Mouse (Mus musculus) forebrain, embryonic 12.5 days (tissue): Measurements from ENCODE around the gene Ppp1r12a. TPM values are rescaled to one million over a fixed set of nuclear protein-coding genes. Genes with fewer than 3 reads are reported as not detected.
A peak's percentile ranks its signal among the peaks of the same experiment; 100 is the strongest.

Experiments used
- ATAC-seq: fragments of 200-750 bp; cut with Nextera tagmentation; 2 replicates; pipeline ENCODE4 v1.8.0; 2017; ENCODE audit warnings: moderate TSS enrichment; ENCODE audit not compliant: low FRiP score
- H3K27ac ChIP-seq: fragments of 300-500 bp; sonication (generic); 2 replicates; pipeline ENCODE4 v1.5.1; 2016; ENCODE audit warnings: mild to moderate bottlenecking
- H3K27me3 ChIP-seq: fragments of 300-500 bp; sonication (generic); 2 replicates; pipeline ENCODE4 v1.6.1; 2016; ENCODE audit warnings: mild to moderate bottlenecking
- H3K36me3 ChIP-seq: fragments of 300-500 bp; sonication (generic); replicated peaks from 2 replicates; pipeline ENCODE4 v1.6.1; 2016; ENCODE audit warnings: mild to moderate bottlenecking
- H3K4me1 ChIP-seq: fragments of 300-500 bp; sonication (generic); 2 replicates; pipeline ENCODE4 v1.6.1; 2016
- H3K4me2 ChIP-seq: fragments of 300-500 bp; sonication (generic); 2 replicates; pipeline ENCODE4 v1.6.1; 2016; ENCODE audit warnings: mild to moderate bottlenecking, moderate library complexity
- H3K4me3 ChIP-seq: fragments of 300-500 bp; sonication (generic); replicated peaks from 2 replicates; pipeline ENCODE4 v1.5.1; 2016; ENCODE audit warnings: mild to moderate bottlenecking
- H3K9ac ChIP-seq: fragments of 300-500 bp; sonication (generic); 2 replicates; pipeline ENCODE4 v1.6.1; 2016; ENCODE audit warnings: mild to moderate bottlenecking
- H3K9me3 ChIP-seq: fragments of 300-500 bp; sonication (generic); 2 replicates; pipeline ENCODE4 v1.6.1; 2016
- WGBS: fragments of 180-500 bp; shearing (Covaris S2); methylation state at CpG from one replicate; pipeline ENCODE4 v1.1.7; 2016; 5-methylcytosine and 5-hydroxymethylcytosine counted together
- polyA plus RNA-seq: library from polyadenylated mRNA; unstranded; fragments of >200 nt; fragmentation: Nextera tagmentation; extraction: Ambion mirVana; gene quantifications from 2 replicates; pipeline ENCODE4 v1.2.1, GENCODE M21; 2016

Gene Ppp1r12a
- polyA plus RNA-seq, 1 experiment from 2014 or later: 84.7 TPM

DNA sequence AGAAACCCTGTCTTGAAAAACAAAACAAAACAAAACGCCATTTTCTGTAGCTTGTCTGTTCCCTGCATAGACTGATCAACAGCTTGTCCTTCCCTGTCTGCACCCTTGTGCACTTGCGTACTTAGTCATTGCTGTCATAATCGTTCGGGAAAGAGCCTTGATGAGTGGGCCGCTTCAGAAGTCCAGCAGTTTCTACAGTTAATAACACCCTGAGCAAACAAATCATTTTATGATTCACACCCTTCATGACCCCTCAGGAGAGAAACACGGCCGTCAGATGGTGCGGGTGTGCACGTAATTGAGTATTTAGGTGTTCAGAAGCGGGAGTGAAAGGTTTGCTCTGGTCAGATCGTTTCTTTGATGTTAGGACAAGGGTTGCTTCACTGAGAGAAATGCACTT is 137.8 kb downstream of the Ppp1r12a start:
- H3K9me3 ChIP-seq: no peaks in the 10 kb centered on the region
- 83% methylated on average over 11 of the region's 11 CpGs for WGBS

DNA sequence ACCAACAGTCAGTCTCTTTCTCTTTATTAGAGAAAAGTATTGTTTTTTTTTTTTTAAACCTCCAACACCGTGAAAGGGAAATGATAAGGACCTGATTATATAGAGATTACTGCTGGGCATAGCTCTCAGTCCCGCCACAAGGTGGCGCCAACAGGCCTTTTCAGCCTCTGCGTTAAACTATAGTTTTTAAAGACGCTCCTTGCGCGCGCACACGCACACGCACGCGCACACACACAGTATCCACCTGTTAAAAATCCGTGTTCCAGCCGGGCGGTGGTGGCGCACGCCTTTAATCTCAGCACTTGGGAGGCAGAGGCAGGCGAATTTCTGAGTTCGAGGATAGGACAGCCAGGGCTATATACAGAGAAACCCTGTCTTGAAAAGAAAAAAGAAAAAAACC is 138.8 kb downstream of the Ppp1r12a start:
- no peaks in the 10 kb centered on the region for H3K4me1 ChIP-seq
- peak overlapping the region; percentile 14; the same call in 1 of the 2 replicates for H3K4me3 ChIP-seq
- H3K36me3 ChIP-seq: no peaks in the 10 kb centered on the region
- H3K4me2 ChIP-seq: peak overlapping the region; percentile 38
- WGBS: 14% methylated on average over 19 of the region's 19 CpGs
- no peak overlapping the region for H3K27ac ChIP-seq
- H3K9me3 ChIP-seq: no peaks in the 10 kb centered on the region
- no peak overlapping the region for H3K9ac ChIP-seq
- H3K27me3 ChIP-seq: no peaks in the 10 kb centered on the region
- peak; percentile 68 for ATAC-seq

More for the DNA sequence above, 137.8 kb downstream of the Ppp1r12a start:
- Histone ChIP-seq H3K27ac (no peak overlapping the region), H3K9ac (no peak overlapping the region), H3K27me3 (no peaks in the 10 kb centered on the region), H3K4me3 (no peak overlapping the region), H3K4me2 (no peak overlapping the region), H3K36me3 (no peaks in the 10 kb centered on the region), H3K4me1 (no peaks in the 10 kb centered on the region)
- ATAC-seq: no peak

DNA sequence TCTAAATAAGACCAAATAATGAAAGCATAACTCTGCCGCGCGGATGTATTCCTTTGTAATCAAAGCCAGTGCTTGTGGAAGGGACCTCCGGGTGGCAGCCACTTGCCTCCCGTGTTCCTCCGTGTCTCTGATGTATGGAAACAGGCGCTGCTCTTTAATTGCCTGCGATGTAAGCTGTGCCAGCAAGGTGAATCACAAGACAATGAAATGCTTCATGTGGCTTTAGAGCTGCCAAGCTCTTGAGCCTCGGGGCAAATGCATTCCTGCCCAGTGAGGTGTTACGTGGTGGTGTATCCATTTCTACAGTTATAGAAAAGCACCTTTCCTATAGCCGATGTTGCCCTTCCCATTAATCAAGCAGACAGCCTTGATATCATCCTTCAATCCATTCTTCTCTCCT is 145.8 kb downstream of the Ppp1r12a start:
- WGBS: 70% methylated on average over 11 of the region's 11 CpGs
- H3K4me1 ChIP-seq: no peaks in the 10 kb centered on the region
- no peak for ATAC-seq
- H3K9ac ChIP-seq: no peak overlapping the region
- H3K4me2 ChIP-seq: no peak overlapping the region
- H3K9me3 ChIP-seq: no peaks in the 10 kb centered on the region
- H3K27me3 ChIP-seq: no peaks in the 10 kb centered on the region
- H3K27ac ChIP-seq: no peak overlapping the region
- H3K36me3 ChIP-seq: no peaks in the 10 kb centered on the region
- H3K4me3 ChIP-seq: no peak overlapping the region

DNA sequence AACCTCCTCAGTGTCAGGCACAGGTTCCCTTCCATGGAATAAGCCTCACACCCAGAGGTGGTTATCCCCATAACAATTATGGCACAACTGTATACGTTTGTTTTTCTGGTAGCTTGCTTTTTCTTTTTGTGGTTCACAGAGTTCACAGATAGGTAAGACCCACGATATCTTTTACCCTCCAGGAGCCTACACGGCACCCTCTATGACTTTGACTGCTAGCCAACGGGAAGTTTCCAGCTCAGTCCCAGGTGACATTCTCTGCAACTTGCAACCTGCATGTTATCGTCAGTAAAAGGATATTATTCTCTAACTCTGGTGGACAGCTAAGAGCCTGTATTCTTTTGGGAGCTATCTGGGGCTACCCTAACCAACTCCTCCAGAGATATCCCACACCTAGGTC is 148.2 kb downstream of the Ppp1r12a start:
- ATAC-seq: no peak
- Histone ChIP-seq H3K4me2 (no peak overlapping the region), H3K4me1 (no peaks in the 10 kb centered on the region), H3K27me3 (no peaks in the 10 kb centered on the region), H3K9me3 (no peaks in the 10 kb centered on the region), H3K9ac (no peak overlapping the region), H3K4me3 (no peak overlapping the region), H3K27ac (no peak overlapping the region), H3K36me3 (no peaks in the 10 kb centered on the region)
- WGBS: 85% methylated on average over 5 of the region's 5 CpGs

DNA sequence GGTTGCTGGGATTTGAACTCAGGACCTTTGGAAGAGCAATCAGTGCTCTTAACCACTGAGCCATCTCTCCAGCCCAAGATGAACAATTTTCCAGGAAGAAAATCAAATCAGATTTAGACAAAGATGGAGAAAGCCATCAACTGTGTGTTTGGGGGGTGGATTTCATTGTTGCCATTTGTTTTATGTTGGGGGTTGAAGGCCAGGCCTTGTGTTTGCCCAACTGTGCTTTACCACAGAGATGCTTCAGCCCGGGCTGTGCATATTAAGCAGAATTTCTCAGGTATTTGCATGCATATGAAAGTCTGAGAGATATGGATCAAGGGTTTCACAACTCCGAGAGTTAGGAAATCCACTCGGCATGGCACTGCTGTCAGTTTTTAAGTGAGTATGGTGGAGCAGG is 149.4 kb downstream of the Ppp1r12a start:
- Histone ChIP-seq H3K4me3 (no peak overlapping the region), H3K4me2 (no peak overlapping the region), H3K4me1 (no peaks in the 10 kb centered on the region), H3K9ac (no peak overlapping the region), H3K27ac (no peak overlapping the region), H3K27me3 (no peaks in the 10 kb centered on the region), H3K9me3 (no peaks in the 10 kb centered on the region), H3K36me3 (no peaks in the 10 kb centered on the region)
- ATAC-seq: no peak
- WGBS: 85% methylated on average over 3 of the region's 3 CpGs

DNA sequence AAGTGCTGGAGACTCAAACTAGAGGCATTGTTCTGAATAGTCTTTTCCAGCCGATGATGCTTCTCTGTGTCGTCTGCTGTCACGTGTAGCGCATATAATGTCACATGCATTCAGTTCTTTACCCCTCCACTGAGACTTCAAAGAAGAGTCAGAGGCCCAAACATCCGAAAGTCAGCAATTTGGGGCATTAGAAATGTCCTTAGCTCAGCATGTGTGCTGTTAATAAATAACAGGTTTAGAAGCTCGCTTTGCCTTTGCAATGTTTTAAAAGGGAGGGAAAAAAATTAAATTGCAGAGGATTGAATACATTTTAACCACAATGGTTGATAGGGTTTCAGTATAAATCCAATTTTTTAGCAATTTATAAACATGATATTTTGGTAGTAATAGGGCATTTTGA is 151.9 kb downstream of the Ppp1r12a start:
- Histone ChIP-seq H3K4me2 (no peak overlapping the region), H3K9me3 (no peaks in the 10 kb centered on the region), H3K36me3 (no peaks in the 10 kb centered on the region), H3K4me1 (no peaks in the 10 kb centered on the region), H3K27me3 (no peaks in the 10 kb centered on the region), H3K27ac (no peak overlapping the region), H3K9ac (no peak overlapping the region), H3K4me3 (no peak overlapping the region)
- WGBS: 76% methylated on average over 6 of the region's 6 CpGs
- ATAC-seq: no peak

DNA sequence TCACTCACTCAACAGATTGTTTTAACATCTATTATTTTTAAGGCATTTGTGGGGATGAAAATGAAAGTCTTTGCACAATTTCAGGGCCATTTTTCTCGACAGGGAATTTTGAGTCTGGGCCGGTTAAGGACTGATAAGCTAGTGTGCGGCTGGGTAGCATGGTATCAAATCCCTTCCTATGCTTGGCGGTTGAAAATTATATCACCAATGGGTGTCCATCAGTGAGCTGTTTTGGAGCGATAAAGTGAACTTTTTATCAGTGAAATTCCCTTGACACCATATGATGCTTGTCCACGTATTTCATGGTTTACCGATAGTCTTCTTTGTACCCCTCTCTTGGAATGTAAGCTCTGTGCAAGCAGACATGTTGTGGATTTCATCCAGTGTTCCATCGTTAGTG is 152.4 kb downstream of the Ppp1r12a start:
- WGBS: 90% methylated on average over 8 of the region's 8 CpGs
- no peaks in the 10 kb centered on the region for H3K9me3 ChIP-seq
- no peak overlapping the region for H3K4me2 ChIP-seq
- no peak overlapping the region for H3K9ac ChIP-seq
- H3K4me1 ChIP-seq: no peaks in the 10 kb centered on the region
- H3K36me3 ChIP-seq: no peaks in the 10 kb centered on the region
- no peaks in the 10 kb centered on the region for H3K27me3 ChIP-seq
- H3K4me3 ChIP-seq: no peak overlapping the region
- ATAC-seq: no peak
- H3K27ac ChIP-seq: no peak overlapping the region

DNA sequence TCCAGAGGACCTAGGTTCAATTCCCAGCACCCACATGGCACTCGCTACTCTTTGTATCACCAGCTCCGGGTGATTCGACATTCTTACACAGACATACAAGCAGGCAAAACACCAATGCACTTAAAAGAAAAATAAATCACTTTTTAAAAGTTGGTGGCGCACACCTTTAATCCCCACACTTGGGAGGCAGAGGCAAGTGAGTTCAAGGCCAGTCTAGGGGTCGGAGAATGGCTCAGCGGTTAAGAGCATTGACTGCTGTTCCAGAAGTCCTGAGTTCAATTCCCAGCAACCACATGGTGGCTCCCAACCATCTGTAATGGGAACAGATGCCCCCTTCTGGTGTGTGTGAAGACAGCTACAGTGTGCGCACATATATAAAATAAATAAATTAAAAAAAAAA is 153.2 kb downstream of the Ppp1r12a start:
- Histone ChIP-seq H3K9ac (no peak overlapping the region), H3K4me3 (no peak overlapping the region), H3K4me1 (no peaks in the 10 kb centered on the region), H3K4me2 (no peak overlapping the region), H3K36me3 (no peaks in the 10 kb centered on the region), H3K27me3 (no peaks in the 10 kb centered on the region), H3K9me3 (no peaks in the 10 kb centered on the region), H3K27ac (no peak overlapping the region)
- WGBS: 97% methylated on average over 7 of the region's 7 CpGs
- ATAC-seq: no peak

DNA sequence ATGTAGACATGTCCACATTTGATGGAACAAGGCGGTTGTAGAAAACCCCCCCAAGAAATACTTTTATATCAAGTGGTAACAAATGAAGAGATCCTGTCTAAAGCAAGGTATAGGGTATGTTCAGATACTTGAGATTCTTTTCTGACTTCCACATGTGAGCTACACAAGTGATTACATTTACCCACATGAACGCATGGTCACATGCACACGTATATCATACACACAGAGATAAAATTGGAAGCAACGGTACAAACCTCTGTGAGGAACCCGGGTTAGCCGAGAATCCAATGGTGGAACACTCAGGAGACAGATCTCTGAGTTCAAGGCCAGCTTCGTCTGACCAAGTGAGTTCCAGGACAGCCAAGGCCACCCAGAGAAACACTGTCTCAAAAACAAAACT is 166.4 kb downstream of the Ppp1r12a start:
- Histone ChIP-seq H3K9ac (no peak overlapping the region), H3K36me3 (no peaks in the 10 kb centered on the region), H3K27me3 (peaks cover 18% of the 10 kb centered on the region), H3K4me3 (no peak overlapping the region), H3K27ac (no peak overlapping the region), H3K4me2 (no peak overlapping the region), H3K9me3 (no peaks in the 10 kb centered on the region), H3K4me1 (peaks cover 6% of the 10 kb centered on the region)
- 89% methylated on average over 7 of the region's 7 CpGs for WGBS
- ATAC-seq: no peak

DNA sequence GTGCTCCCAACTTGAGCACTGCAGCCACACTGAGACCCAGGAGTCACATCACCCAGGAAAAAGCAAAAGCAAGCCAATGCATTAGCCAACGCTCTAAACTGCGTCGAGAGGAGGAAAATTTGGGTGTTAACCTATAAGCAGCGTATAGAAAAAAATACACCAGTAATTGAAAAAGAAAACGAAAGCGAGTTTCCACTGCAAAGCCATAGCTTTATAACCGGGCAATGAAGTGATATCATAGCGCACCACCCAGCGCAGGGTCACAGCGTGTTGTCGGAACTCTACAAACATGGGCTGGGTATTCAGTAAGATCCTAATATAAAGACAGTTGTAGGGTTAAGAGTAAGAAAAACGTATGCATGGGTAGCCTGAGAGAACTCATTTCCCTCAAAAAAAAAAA is 167.0 kb downstream of the Ppp1r12a start:
- ATAC-seq: no peak
- H3K4me2 ChIP-seq: no peak overlapping the region
- H3K9ac ChIP-seq: no peak overlapping the region
- peaks cover 18% of the 10 kb centered on the region for H3K27me3 ChIP-seq
- no peaks in the 10 kb centered on the region for H3K36me3 ChIP-seq
- 87% methylated on average over 12 of the region's 12 CpGs for WGBS
- no peaks in the 10 kb centered on the region for H3K9me3 ChIP-seq
- peaks cover 12% of the 10 kb centered on the region for H3K4me1 ChIP-seq
- no peak overlapping the region for H3K4me3 ChIP-seq
- no peak overlapping the region for H3K27ac ChIP-seq

DNA sequence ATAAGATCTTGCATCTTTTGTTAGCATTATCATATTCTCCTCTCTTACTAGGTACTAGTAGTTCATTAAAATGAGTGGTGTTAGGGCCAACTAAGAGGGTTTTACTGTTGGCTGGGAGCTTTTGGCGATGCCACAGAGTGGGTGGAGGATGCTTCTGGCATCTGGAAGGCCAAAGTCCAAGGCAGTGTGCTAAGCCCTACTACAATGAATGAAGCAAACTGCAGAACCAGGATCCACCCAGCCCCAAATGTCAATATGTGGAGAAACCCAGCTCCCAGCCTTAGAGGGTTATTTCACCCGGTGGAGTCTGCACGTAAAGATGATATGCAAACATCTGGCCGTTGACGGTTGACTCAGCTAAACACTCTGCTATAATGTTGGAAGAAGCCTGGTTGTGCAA is 167.8 kb downstream of the Ppp1r12a start:
- WGBS: 90% methylated on average over 5 of the region's 5 CpGs

DNA sequence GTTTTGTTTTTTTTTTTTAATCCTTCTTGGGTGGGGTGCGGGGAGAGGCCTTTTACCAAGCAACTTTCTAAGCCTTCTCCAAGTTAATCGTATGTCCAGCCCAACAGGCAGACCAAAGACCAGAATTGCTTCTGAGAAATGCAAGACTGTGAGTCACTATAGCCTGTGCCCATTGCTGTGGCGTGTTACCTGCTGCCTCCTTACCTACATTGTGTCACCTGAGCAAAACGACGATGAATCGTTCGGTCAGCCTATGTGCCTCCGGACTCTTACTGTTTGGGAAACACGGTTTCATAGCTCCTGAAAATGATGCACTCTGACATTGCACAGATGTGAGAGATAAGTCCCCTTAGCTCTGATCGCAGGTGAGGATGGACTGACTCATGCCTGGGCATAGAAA is 169.0 kb downstream of the Ppp1r12a start:
- Histone ChIP-seq H3K4me1 (peaks cover 16% of the 10 kb centered on the region), H3K4me2 (peak overlapping the region; percentile 93), H3K9ac (no peak overlapping the region), H3K36me3 (no peaks in the 10 kb centered on the region), H3K27me3 (peaks cover 18% of the 10 kb centered on the region), H3K27ac (no peak overlapping the region), H3K9me3 (no peaks in the 10 kb centered on the region), H3K4me3 (no peak overlapping the region; the same call in 1 of the 2 replicates)
- ATAC-seq: no peak
- 6% methylated on average over 10 of the region's 10 CpGs for WGBS

More for the DNA sequence above, 167.8 kb downstream of the Ppp1r12a start:
- no peak for ATAC-seq
- no peak overlapping the region for H3K9ac ChIP-seq
- no peak overlapping the region for H3K4me3 ChIP-seq
- no peaks in the 10 kb centered on the region for H3K9me3 ChIP-seq
- peaks cover 18% of the 10 kb centered on the region for H3K27me3 ChIP-seq
- H3K27ac ChIP-seq: no peak overlapping the region
- no peak overlapping the region for H3K4me2 ChIP-seq
- no peaks in the 10 kb centered on the region for H3K36me3 ChIP-seq
- peaks cover 16% of the 10 kb centered on the region for H3K4me1 ChIP-seq

DNA sequence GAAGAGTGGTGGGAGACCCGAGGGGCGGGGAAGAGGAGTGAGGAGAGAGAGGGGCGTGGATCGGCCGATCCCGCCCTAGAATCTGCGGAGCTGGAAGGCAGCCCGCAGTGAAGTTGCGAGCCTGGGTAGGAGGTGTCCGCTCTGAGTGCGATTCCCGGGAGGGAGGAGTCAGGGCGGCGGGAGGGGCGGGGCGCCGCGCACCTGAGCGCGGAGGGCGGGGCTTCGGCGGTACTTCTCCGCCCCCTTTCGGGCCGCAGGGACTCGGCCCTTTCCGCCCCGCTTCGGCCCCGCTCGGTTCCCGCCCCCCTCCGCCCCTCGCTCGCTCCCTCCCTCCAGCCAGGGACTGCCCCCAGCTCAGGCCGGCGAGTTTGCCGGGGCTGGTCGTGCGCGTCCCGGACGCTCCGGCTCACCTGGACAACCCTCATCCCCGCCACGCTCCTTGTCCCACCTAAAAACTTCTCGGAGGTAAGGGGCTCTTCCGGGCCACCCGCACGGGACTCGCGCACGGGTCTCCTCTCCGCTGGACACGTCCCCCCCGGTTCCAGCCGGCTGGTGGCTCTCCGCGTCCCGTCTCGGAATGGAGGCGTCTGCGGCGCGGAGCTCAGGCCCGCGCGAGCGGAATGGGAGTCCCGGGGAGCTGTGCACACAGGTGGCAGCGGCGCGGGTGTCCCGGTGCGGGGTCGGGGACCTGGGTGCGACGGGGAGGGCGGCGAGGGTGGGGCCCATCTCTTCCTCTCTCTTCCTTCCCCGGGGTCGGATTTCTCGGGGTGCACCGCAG is 170.0 kb downstream of the Ppp1r12a start, which contains the start of gene Pawr:
Gene Pawr (plus strand): TSS at position 338 of the 778 bp plus-strand sequence.
- Histone ChIP-seq H3K36me3 (no peaks in the 10 kb centered on the region), H3K4me3 (peak within 1 kb of the TSS; percentile 86), H3K4me1 (peaks cover 16% of the 10 kb centered on the region), H3K27ac (peak within 1 kb of the TSS; percentile 75), H3K9me3 (no peaks in the 10 kb centered on the region), H3K27me3 (peaks cover 18% of the 10 kb centered on the region), H3K4me2 (peak within 1 kb of the TSS; percentile 93), H3K9ac (peak within 1 kb of the TSS; percentile 80)
- ATAC-seq: peak; percentile 92
- 0% methylated on average over 68 of the region's 85 CpGs for WGBS
